Mouse (Mus musculus) forebrain, embryonic 16.5 days (tissue): ENCODE data around the gene Rai2. TPM values are rescaled to one million over a fixed set of nuclear protein-coding genes. Genes with fewer than 3 reads are reported as not detected.
"Not testable (repeated sequence)": the region's sequence is repeated elsewhere in the genome, so short reads cannot be mapped to it uniquely, and the experiment has no call there.

Experiments
- ATAC-seq: fragments of 200-750 bp; cut with Nextera tagmentation; 2 replicates; pipeline ENCODE4 v1.8.0; 2017; ENCODE audit warnings: mild to moderate bottlenecking, moderate library complexity
- H3K27ac ChIP-seq: fragments of 300-500 bp; sonication (generic); 2 replicates; pipeline ENCODE4 v1.5.1; 2014; ENCODE audit warnings: low read length, control low read depth
- H3K27me3 ChIP-seq: fragments of 300-500 bp; sonication (generic); replicated peaks from 2 replicates; pipeline ENCODE4 v1.6.1; 2014; ENCODE audit warnings: low read length; ENCODE audit not compliant: control insufficient read depth, insufficient read depth
- H3K36me3 ChIP-seq: fragments of 300-500 bp; sonication (generic); 2 replicates; pipeline ENCODE4 v1.6.1; 2014; ENCODE audit not compliant: control insufficient read depth, insufficient read depth
- H3K4me1 ChIP-seq: fragments of 300-500 bp; sonication (generic); replicated peaks from 2 replicates; pipeline ENCODE4 v1.6.1; 2014; ENCODE audit warnings: low read length; ENCODE audit not compliant: control insufficient read depth, insufficient read depth
- H3K4me2 ChIP-seq: fragments of 300-500 bp; sonication (generic); 2 replicates; pipeline ENCODE4 v1.6.1; 2014; ENCODE audit warnings: mild to moderate bottlenecking, low read length, control low read depth
- H3K4me3 ChIP-seq: fragments of 300-500 bp; sonication (generic); replicated peaks from 2 replicates; pipeline ENCODE4 v1.5.1; 2014; ENCODE audit warnings: mild to moderate bottlenecking, low read length, control low read depth
- H3K9ac ChIP-seq: fragments of 300-500 bp; sonication (generic); replicated peaks from 2 replicates; pipeline ENCODE4 v1.6.1; 2014; ENCODE audit warnings: low read depth, low read length, control low read depth
- H3K9me3 ChIP-seq: fragments of 300-500 bp; sonication (generic); 2 replicates; pipeline ENCODE4 v1.6.1; 2016; ENCODE audit warnings: low read length; ENCODE audit not compliant: control insufficient read depth
- WGBS: fragments of 180-500 bp; shearing (Covaris S2); extraction: QIAGEN DNeasy Blood & Tissue Kit; methylation state at CpG from one replicate; pipeline ENCODE4 v1.1.7; 2014; 5-methylcytosine and 5-hydroxymethylcytosine counted together
- polyA plus RNA-seq: library from polyadenylated mRNA; unstranded; fragments of >200 nt; fragmentation: Nextera tagmentation; extraction: Ambion mirVana; gene quantifications from 2 replicates; pipeline ENCODE4 v1.2.1, GENCODE M21; 2015

Gene Rai2
- polyA plus RNA-seq, 1 experiment from 2014 or later: 17.1 TPM

GRCm38 (mm10) chrX:161776321-161776962 lies 59.6 kb downstream of the Rai2 start:
- no peak overlapping the region for H3K4me3 ChIP-seq
- WGBS: 56% methylated on average over 12 of the region's 12 CpGs
- no peak for ATAC-seq
- no peaks in the 10 kb centered on the region; the same call in 1 of the 2 replicates for H3K36me3 ChIP-seq
- H3K4me1 ChIP-seq: peaks cover 9% of the 10 kb centered on the region
- no peak overlapping the region for H3K9ac ChIP-seq
- H3K27ac ChIP-seq: no peak overlapping the region
- H3K9me3 ChIP-seq: no peaks in the 10 kb centered on the region
- no peaks in the 10 kb centered on the region; the same call in 1 of the 2 replicates for H3K27me3 ChIP-seq
- no peak overlapping the region for H3K4me2 ChIP-seq

DNA sequence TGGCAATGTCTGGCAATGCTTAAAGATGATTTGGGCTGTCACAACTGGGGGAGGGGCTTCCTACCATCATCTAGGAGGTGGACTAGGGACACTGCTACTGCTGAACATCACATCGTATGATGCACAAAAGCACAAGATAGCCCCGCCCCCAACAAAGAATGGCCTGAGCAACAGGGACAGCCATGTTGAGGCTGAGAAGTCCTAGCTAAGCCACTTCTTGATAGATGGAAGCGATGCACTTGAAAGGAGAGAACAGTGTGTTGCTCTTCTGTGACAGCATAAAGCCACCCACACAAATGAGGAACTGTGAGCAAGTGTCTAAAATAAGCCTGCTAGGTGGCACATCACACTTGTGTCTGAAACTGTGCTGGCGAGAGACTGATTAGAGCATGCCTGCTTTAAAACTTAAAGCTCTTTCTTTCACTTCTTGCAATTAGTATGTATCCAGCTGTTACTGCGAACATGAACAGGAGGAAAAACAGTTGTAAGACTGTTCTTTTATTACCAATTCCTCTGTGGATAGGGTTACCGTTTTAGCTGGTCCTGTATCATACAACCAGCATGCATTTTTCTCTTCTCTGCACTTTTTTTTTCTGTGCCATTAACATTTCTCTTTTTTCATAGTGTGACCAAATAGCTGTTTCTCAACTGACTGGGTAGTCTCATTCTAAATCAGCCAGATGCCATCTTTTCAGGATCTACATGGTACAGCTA lies 63.6 kb downstream of the Rai2 start:
- H3K9ac ChIP-seq: no peak overlapping the region
- peaks cover 9% of the 10 kb centered on the region for H3K4me1 ChIP-seq
- no peak overlapping the region for H3K4me2 ChIP-seq
- H3K36me3 ChIP-seq: no peaks in the 10 kb centered on the region; the same call in 1 of the 2 replicates
- no peaks in the 10 kb centered on the region for H3K27me3 ChIP-seq
- H3K9me3 ChIP-seq: no peaks in the 10 kb centered on the region
- WGBS: 52% methylated on average over 6 of the region's 6 CpGs
- peak; percentile 74 for ATAC-seq
- H3K27ac ChIP-seq: peak overlapping the region; percentile 23; the same call in 1 of the 2 replicates
- H3K4me3 ChIP-seq: no peak overlapping the region

DNA sequence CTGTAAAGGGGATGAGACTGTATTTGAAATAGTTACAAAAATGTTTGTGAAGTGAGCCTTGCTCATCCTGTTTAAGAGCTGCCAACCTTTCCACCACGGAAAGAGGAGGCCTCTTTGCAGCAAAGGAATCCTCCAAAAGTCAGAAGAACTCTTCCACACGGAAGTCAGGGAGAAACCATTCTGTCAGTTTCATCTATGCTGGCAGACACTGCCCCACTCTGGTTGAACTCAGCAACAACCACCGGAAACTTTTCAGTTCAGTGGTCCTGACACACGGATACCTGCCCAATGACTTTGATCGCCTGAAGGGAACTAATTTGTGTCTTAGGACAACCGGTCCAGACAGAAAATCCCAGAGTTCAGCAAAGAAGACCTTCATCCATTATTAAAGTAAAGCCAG lies 73.3 kb downstream of the Rai2 start:
- no peak for ATAC-seq
- no peaks in the 10 kb centered on the region for H3K36me3 ChIP-seq
- H3K4me2 ChIP-seq: no peak overlapping the region
- 30% methylated on average over 6 of the region's 6 CpGs for WGBS
- H3K27me3 ChIP-seq: no peaks in the 10 kb centered on the region
- H3K27ac ChIP-seq: no peak overlapping the region
- H3K9me3 ChIP-seq: no peaks in the 10 kb centered on the region
- H3K4me3 ChIP-seq: no peak overlapping the region
- H3K4me1 ChIP-seq: no peaks in the 10 kb centered on the region
- no peak overlapping the region for H3K9ac ChIP-seq

GRCm38 (mm10) chrX:161826186-161826585 lies 109.3 kb downstream of the Rai2 start:
- H3K9ac ChIP-seq, H3K27ac ChIP-seq, H3K27me3 ChIP-seq, H3K4me1 ChIP-seq, ATAC-seq, H3K36me3 ChIP-seq, H3K4me2 ChIP-seq, H3K9me3 ChIP-seq, H3K4me3 ChIP-seq: not testable (repeated sequence)
- 29% methylated on average over 2 of the region's 2 CpGs for WGBS
